Mouse (Mus musculus): ENCODE data around the gene Olig2. TPM values are rescaled to one million over a fixed set of nuclear protein-coding genes. Genes with fewer than 3 reads are reported as not detected.

Gene Olig2
- polyA plus RNA-seq, 1 experiment from 2014 or later: not detected

- no peak; the same call in 1 of the 2 replicates for ATAC-seq
- peak overlapping the region; percentile 66; the same call in 1 of the 2 replicates for H3K4me2 ChIP-seq (ENCODE audit: low read depth, low read length)
- H3K4me3 ChIP-seq (ENCODE audit: low read length): peak overlapping the region; percentile 46; the same call in 1 of the 2 replicates
- H3K27ac ChIP-seq (ENCODE audit: low read length): no peak overlapping the region
- H3K27me3 ChIP-seq (replicated peaks; ENCODE audit: control insufficient read depth, insufficient read depth, low read length): peaks cover 72% of the 10 kb centered on the region
- no peak overlapping the region for H3K9ac ChIP-seq (ENCODE audit: low read depth, low read length)
- H3K9me3 ChIP-seq (ENCODE audit: control insufficient read depth, low read length): no peaks in the 10 kb centered on the region
- no peaks in the 10 kb centered on the region for H3K36me3 ChIP-seq (ENCODE audit: control insufficient read depth, insufficient read depth, low read length)
- peaks cover 12% of the 10 kb centered on the region for H3K4me1 ChIP-seq (ENCODE audit: control insufficient read depth, insufficient read depth, low read length)
- WGBS: 9% methylated on average over 13 of the region's 13 CpGs
These were observed 43.6 kb downstream of the Olig2 start for GRCm38 (mm10) chr16:91268724-91269452.

GRCm38 (mm10) chr16:91269468-91270211 is 44.4 kb downstream of the Olig2 start, which contains the start of gene Olig1:
Gene Olig1, plus strand, starts transcription at chr16:91269772.
- WGBS: under 1% methylated on average over 64 of the region's 64 CpGs
- peak; percentile 88 for ATAC-seq
- Histone ChIP-seq H3K9ac (ENCODE audit: low read depth, low read length) (no peak within 1 kb of the TSS), H3K9me3 (ENCODE audit: control insufficient read depth, low read length) (no peaks in the 10 kb centered on the region), H3K4me3 (ENCODE audit: low read length) (peak within 1 kb of the TSS; percentile 46), H3K4me2 (ENCODE audit: low read depth, low read length) (peak within 1 kb of the TSS; percentile 66), H3K27me3 (replicated peaks; ENCODE audit: control insufficient read depth, insufficient read depth, low read length) (peaks cover 78% of the 10 kb centered on the region), H3K36me3 (ENCODE audit: control insufficient read depth, insufficient read depth, low read length) (no peaks in the 10 kb centered on the region), H3K4me1 (ENCODE audit: control insufficient read depth, insufficient read depth, low read length) (peaks cover 12% of the 10 kb centered on the region), H3K27ac (ENCODE audit: low read length) (no peak within 1 kb of the TSS)

GRCm38 (mm10) chr16:91270212-91270971 is 45.1 kb downstream of the Olig2 start:
- WGBS: under 1% methylated on average over 63 of the region's 63 CpGs
- peak overlapping the region; percentile 46 for H3K4me3 ChIP-seq (ENCODE audit: low read length)
- no peaks in the 10 kb centered on the region for H3K36me3 ChIP-seq (ENCODE audit: control insufficient read depth, insufficient read depth, low read length)
- H3K4me1 ChIP-seq (ENCODE audit: control insufficient read depth, insufficient read depth, low read length): peaks cover 12% of the 10 kb centered on the region
- no peak for ATAC-seq
- no peak overlapping the region for H3K27ac ChIP-seq (ENCODE audit: low read length)
- peaks cover 78% of the 10 kb centered on the region for H3K27me3 ChIP-seq (replicated peaks; ENCODE audit: control insufficient read depth, insufficient read depth, low read length)
- H3K4me2 ChIP-seq (ENCODE audit: low read depth, low read length): peak overlapping the region; percentile 66
- H3K9ac ChIP-seq (ENCODE audit: low read depth, low read length): no peak overlapping the region
- no peaks in the 10 kb centered on the region for H3K9me3 ChIP-seq (ENCODE audit: control insufficient read depth, low read length)

DNA sequence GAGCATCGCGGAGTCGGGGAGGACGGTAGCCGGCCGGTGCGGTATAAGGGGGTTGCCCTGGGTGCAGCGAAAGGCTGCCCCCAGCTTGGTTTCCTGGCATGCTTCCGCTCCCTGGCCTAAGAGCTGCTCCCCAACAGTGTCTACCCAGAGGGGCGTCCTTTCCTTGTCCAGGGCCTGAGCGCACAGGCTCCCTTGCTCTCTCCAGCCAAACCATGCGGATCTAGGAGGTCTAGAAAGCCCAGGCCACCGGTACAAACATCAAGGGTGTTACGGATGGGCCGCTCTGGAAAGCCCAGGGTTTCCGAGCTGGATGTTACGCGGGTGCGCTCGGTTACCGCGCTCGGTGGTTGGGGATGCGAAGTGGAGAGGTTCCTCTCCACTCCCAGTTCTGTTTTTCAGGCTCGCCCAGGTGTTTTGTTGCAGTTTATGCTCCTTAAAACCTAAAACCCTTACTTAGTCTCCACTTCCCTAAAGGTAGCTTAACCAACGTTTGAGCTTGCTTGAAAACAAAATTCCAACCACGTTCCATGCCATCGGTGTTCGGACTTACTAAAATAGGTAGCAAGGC is 45.8 kb downstream of the Olig2 start:
- Histone ChIP-seq H3K36me3 (ENCODE audit: control insufficient read depth, insufficient read depth, low read length) (no peaks in the 10 kb centered on the region), H3K4me2 (ENCODE audit: low read depth, low read length) (no peak overlapping the region), H3K4me1 (ENCODE audit: control insufficient read depth, insufficient read depth, low read length) (peaks cover 12% of the 10 kb centered on the region), H3K4me3 (ENCODE audit: low read length) (no peak overlapping the region), H3K9ac (ENCODE audit: low read depth, low read length) (no peak overlapping the region), H3K27ac (ENCODE audit: low read length) (no peak overlapping the region), H3K27me3 (replicated peaks; ENCODE audit: control insufficient read depth, insufficient read depth, low read length) (peaks cover 75% of the 10 kb centered on the region), H3K9me3 (ENCODE audit: control insufficient read depth, low read length) (no peaks in the 10 kb centered on the region)
- no peak for ATAC-seq
- WGBS: 1% methylated on average over 29 of the region's 29 CpGs

GRCm38 (mm10) chr16:91271634-91272033 is 46.4 kb downstream of the Olig2 start:
- no peak for ATAC-seq
- WGBS: 3% methylated on average over 20 of the region's 20 CpGs
- no peak overlapping the region for H3K4me2 ChIP-seq (ENCODE audit: low read depth, low read length)
- H3K36me3 ChIP-seq (ENCODE audit: control insufficient read depth, insufficient read depth, low read length): no peaks in the 10 kb centered on the region
- H3K27ac ChIP-seq (ENCODE audit: low read length): no peak overlapping the region
- H3K9me3 ChIP-seq (ENCODE audit: control insufficient read depth, low read length): no peaks in the 10 kb centered on the region
- no peak overlapping the region for H3K4me3 ChIP-seq (ENCODE audit: low read length)
- no peak overlapping the region for H3K9ac ChIP-seq (ENCODE audit: low read depth, low read length)
- H3K4me1 ChIP-seq (ENCODE audit: control insufficient read depth, insufficient read depth, low read length): peaks cover 12% of the 10 kb centered on the region
- H3K27me3 ChIP-seq (replicated peaks; ENCODE audit: control insufficient read depth, insufficient read depth, low read length): peaks cover 75% of the 10 kb centered on the region

Other genes starting within 250 kb of the Olig2 start
- 16.5 and 16.9 TPM in 2 replicates for gene Synj1, start 214.1 kb upstream of the Olig2 start, polyA plus RNA-seq (2015; fragmentation: Nextera tagmentation; extraction: Ambion mirVana)
- 33.4 and 35.9 TPM in 2 replicates for gene Paxbp1, start 180.9 kb upstream of the Olig2 start, polyA plus RNA-seq (2015; fragmentation: Nextera tagmentation; extraction: Ambion mirVana)
- 0.17 and 0.22 TPM in 2 replicates for gene 4932438H23Rik, start 130.3 kb upstream of the Olig2 start, polyA plus RNA-seq (2015; fragmentation: Nextera tagmentation; extraction: Ambion mirVana)
- not detected in 2 replicates for gene Olig1, start 44.3 kb downstream of the Olig2 start, polyA plus RNA-seq (2015; fragmentation: Nextera tagmentation; extraction: Ambion mirVana)
- gene Ifnar2, start 147.3 kb downstream of the Olig2 start, polyA plus RNA-seq (2015; fragmentation: Nextera tagmentation; extraction: Ambion mirVana): 45.1 and 45.7 TPM in 2 replicates
- not detected in 2 replicates for gene Gm21970, start 166.3 kb downstream of the Olig2 start, polyA plus RNA-seq (2015; fragmentation: Nextera tagmentation; extraction: Ambion mirVana)
- 103 and 120 TPM in 2 replicates for gene Il10rb, start 180.7 kb downstream of the Olig2 start, polyA plus RNA-seq (2015; fragmentation: Nextera tagmentation; extraction: Ambion mirVana)

All from intestine, embryonic 16.5 days (tissue).